ENCODE assay signal across 12 mouse cellular contexts in genomic region chr13:21323405-21323804, GRCm38 (mm10). TPM values are rescaled to one million over a fixed set of nuclear protein-coding genes. Genes with fewer than 3 reads are reported as not detected.
DNase-seq lines count a peak whose midpoint lies in the region; ATAC-seq and TF ChIP-seq lines count a peak whose summit lies in the region.
"Had no signal": no experiment of that assay in that cellular context is flagged by ENCODE, and none has a peak within 500 bp of the region (broad histone marks: within the 10 kb centered on the region; RNA-seq: fewer than 3 reads in every experiment).

No protein-coding gene starts in this region.

- no peak overlapping the region for H3K27ac ChIP-seq in forebrain, embryonic 10.5 days
- no peak overlapping the region for H3K27ac ChIP-seq in forebrain, embryonic 14.5 days (ENCODE audit: low read depth, low read length)
- no peak overlapping the region for H3K27ac ChIP-seq in liver, embryonic 11.5 days (ENCODE audit: low read depth, low read length)
- H3K27ac ChIP-seq in forebrain, postnatal 0 days (ENCODE audit: low read depth, low read length) = no peak overlapping the region
- H3K27ac ChIP-seq: midbrain, embryonic 12.5 days had no signal

- ATAC-seq in forebrain, embryonic 14.5 days = no peak
- no peak for ATAC-seq in liver, embryonic 11.5 days (replicated peaks; ENCODE audit: low FRiP score)
- no peak for ATAC-seq in forebrain, postnatal 0 days
- peak; percentile 30; the same call in 1 of the 2 replicates for ATAC-seq in megakaryocyte progenitor cell, adult 5-6 weeks (replicated peaks; ENCODE audit: poor library complexity)

- H3K9me3 ChIP-seq in forebrain, embryonic 10.5 days = no peaks in the 10 kb centered on the region
- H3K9me3 ChIP-seq in forebrain, embryonic 14.5 days (replicated peaks; ENCODE audit: control insufficient read depth, low read length) = no peaks in the 10 kb centered on the region
- no peaks in the 10 kb centered on the region for H3K9me3 ChIP-seq in liver, embryonic 11.5 days (ENCODE audit: control insufficient read depth, low read length)
- H3K9me3 ChIP-seq in forebrain, postnatal 0 days (ENCODE audit: low read length) = no peaks in the 10 kb centered on the region
- H3K9me3 ChIP-seq: midbrain, embryonic 12.5 days had no signal

- no peak for TF ChIP-seq CTCF in forebrain, postnatal 0 days (IDR thresholded peaks at IDR 0.05; ENCODE audit: low read depth)

- DNase-seq in forebrain, embryonic 10.5 days (ENCODE audit: extremely low spot score, low spot score) = no peak
- DNase-seq in forebrain, embryonic 14.5 days (ENCODE audit: low spot score) = no peak
- no peak for DNase-seq in liver, embryonic 11.5 days (ENCODE audit: low spot score)
- DNase-seq in liver (no peak), MN1 (ENCODE audit: low spot score) (no peak)
- no peak for DNase-seq in forebrain, postnatal 0 days
- no peak for DNase-seq in urinary bladder, adult 18-20 months (ENCODE audit: low spot score in 2 of 2)
- DNase-seq: gastrocnemius, postnatal 36 days had no signal

- no peak overlapping the region for H3K9ac ChIP-seq in forebrain, embryonic 14.5 days (ENCODE audit: low read length)
- no peak overlapping the region for H3K9ac ChIP-seq in liver, embryonic 11.5 days (ENCODE audit: low read depth, low read length)
- no peak overlapping the region for H3K9ac ChIP-seq in forebrain, postnatal 0 days
- H3K9ac ChIP-seq: midbrain, embryonic 12.5 days had no signal

- WGBS in forebrain, embryonic 10.5 days = 62% methylated on average over 6 of the region's 6 CpGs
- WGBS in forebrain, embryonic 14.5 days = 61% methylated on average over 6 of the region's 6 CpGs
- 55% methylated on average over 6 of the region's 6 CpGs for WGBS in liver, embryonic 11.5 days
- 62% methylated on average over 6 of the region's 6 CpGs for WGBS in forebrain, postnatal 0 days

- H3K27me3 ChIP-seq in forebrain, embryonic 10.5 days (ENCODE audit: poor library complexity, severe bottlenecking) = peaks cover 4% of the 10 kb centered on the region; the same call in 1 of the 2 replicates
- no peaks in the 10 kb centered on the region for H3K27me3 ChIP-seq in forebrain, embryonic 14.5 days (replicated peaks; ENCODE audit: control insufficient read depth, insufficient read depth, low read length)
- peaks cover 7% of the 10 kb centered on the region for H3K27me3 ChIP-seq in liver, embryonic 11.5 days (replicated peaks; ENCODE audit: control insufficient read depth, insufficient read depth, low read length)
- H3K27me3 ChIP-seq in forebrain, postnatal 0 days (ENCODE audit: insufficient read depth, low read length) = no peaks in the 10 kb centered on the region

- peaks cover 20% of the 10 kb centered on the region for H3K4me1 ChIP-seq in forebrain, embryonic 10.5 days
- H3K4me1 ChIP-seq in forebrain, embryonic 14.5 days (ENCODE audit: control insufficient read depth, insufficient read depth, low read length) = peaks cover 3% of the 10 kb centered on the region; the same call in 1 of the 2 replicates
- peaks cover 3% of the 10 kb centered on the region; the same call in 1 of the 2 replicates for H3K4me1 ChIP-seq in liver, embryonic 11.5 days (replicated peaks; ENCODE audit: control insufficient read depth, insufficient read depth, low read length)
- no peaks in the 10 kb centered on the region for H3K4me1 ChIP-seq in forebrain, postnatal 0 days (ENCODE audit: insufficient read depth)

- no peak overlapping the region for H3K4me2 ChIP-seq in forebrain, embryonic 14.5 days (ENCODE audit: low read length)
- peak overlapping the region; percentile 70 for H3K4me2 ChIP-seq in liver, embryonic 11.5 days
- peak overlapping the region; percentile 49 for H3K4me2 ChIP-seq in forebrain, postnatal 0 days (ENCODE audit: low read depth)

- H3K36me3 ChIP-seq in forebrain, embryonic 10.5 days (replicated peaks) = no peaks in the 10 kb centered on the region
- no peaks in the 10 kb centered on the region for H3K36me3 ChIP-seq in forebrain, embryonic 14.5 days (ENCODE audit: control insufficient read depth, insufficient read depth, low read length)
- no peaks in the 10 kb centered on the region for H3K36me3 ChIP-seq in liver, embryonic 11.5 days (ENCODE audit: control insufficient read depth, insufficient read depth, low read length)
- H3K36me3 ChIP-seq in forebrain, postnatal 0 days (ENCODE audit: insufficient read depth) = no peaks in the 10 kb centered on the region
- H3K36me3 ChIP-seq: midbrain, embryonic 12.5 days had no signal

- peak overlapping the region; percentile 56 for H3K4me3 ChIP-seq in forebrain, embryonic 10.5 days
- H3K4me3 ChIP-seq in forebrain, embryonic 14.5 days (ENCODE audit: low read depth, low read length) = no peak overlapping the region
- H3K4me3 ChIP-seq in liver, embryonic 11.5 days (ENCODE audit: low read depth, low read length) = peak overlapping the region; percentile 34; the same call in 1 of the 2 replicates
- H3K4me3 ChIP-seq in forebrain, postnatal 0 days (ENCODE audit: low read depth, low read length) = 0 out of 2 replicates have a peak overlapping the region, but pooled peaks have one; percentile 36

RNA-seq across cellular contexts. Expression of gene Gpx6, which starts 11.5 kb away (rescaled TPM):
- 0.15 and 0.21 TPM in 2 replicates for polyA plus RNA-seq in forebrain, embryonic 10.5 days (2016; fragmentation: Nextera tagmentation; extraction: Ambion mirVana)
- not detected in 2 replicates for polyA plus RNA-seq in forebrain, embryonic 14.5 days (2014; fragmentation: Nextera tagmentation; extraction: Ambion mirVana)
- polyA plus RNA-seq in liver, embryonic 11.5 days (2014; fragmentation: Nextera tagmentation; extraction: Ambion mirVana) = not detected in 2 replicates
- total RNA-seq in forebrain, postnatal 0 days (2014; rRNA removed) = 0.15 TPM in 1 of 2 replicates, not detected in the other
- polyA plus RNA-seq in forebrain, postnatal 0 days (2015; fragmentation: Nextera tagmentation; extraction: Ambion mirVana) = 0.11 and 0.14 TPM in 2 replicates
- total RNA-seq in megakaryocyte progenitor cell, adult 5-6 weeks (2015) = not detected in 2 replicates
- total RNA-seq in megakaryocyte progenitor cell, adult 5-6 weeks (2017) = not detected in 2 replicates
- total RNA-seq: gastrocnemius, postnatal 36 days; left cerebral cortex, postnatal 10 days had no signal
- polyA plus RNA-seq: midbrain, embryonic 12.5 days; urinary bladder, adult 2 months had no signal

RNA-seq across cellular contexts. Expression of gene Olfr1367, which starts 23.3 kb away (rescaled TPM):
- not detected in 2 replicates for polyA plus RNA-seq in forebrain, embryonic 10.5 days (2016; fragmentation: Nextera tagmentation; extraction: Ambion mirVana)
- polyA plus RNA-seq in forebrain, embryonic 14.5 days (2014; fragmentation: Nextera tagmentation; extraction: Ambion mirVana) = not detected in 2 replicates
- polyA plus RNA-seq in liver, embryonic 11.5 days (2014; fragmentation: Nextera tagmentation; extraction: Ambion mirVana) = not detected in 2 replicates
- total RNA-seq in forebrain, postnatal 0 days (2014; rRNA removed) = not detected in 2 replicates
- not detected in 2 replicates for polyA plus RNA-seq in forebrain, postnatal 0 days (2015; fragmentation: Nextera tagmentation; extraction: Ambion mirVana)
- not detected in 2 replicates for total RNA-seq in megakaryocyte progenitor cell, adult 5-6 weeks (2015)
- total RNA-seq in megakaryocyte progenitor cell, adult 5-6 weeks (2017) = not detected in 2 replicates
- total RNA-seq: gastrocnemius, postnatal 36 days; left cerebral cortex, postnatal 10 days had no signal
- polyA plus RNA-seq: midbrain, embryonic 12.5 days; urinary bladder, adult 2 months had no signal

RNA-seq across cellular contexts. Expression of gene Gpx5, which starts 30.9 kb away (rescaled TPM):
- not detected in 2 replicates for polyA plus RNA-seq in forebrain, embryonic 10.5 days (2016; fragmentation: Nextera tagmentation; extraction: Ambion mirVana)
- not detected in 2 replicates for polyA plus RNA-seq in forebrain, embryonic 14.5 days (2014; fragmentation: Nextera tagmentation; extraction: Ambion mirVana)
- polyA plus RNA-seq in liver, embryonic 11.5 days (2014; fragmentation: Nextera tagmentation; extraction: Ambion mirVana) = not detected in 2 replicates
- total RNA-seq in forebrain, postnatal 0 days (2014; rRNA removed) = not detected in 2 replicates
- not detected in 2 replicates for polyA plus RNA-seq in forebrain, postnatal 0 days (2015; fragmentation: Nextera tagmentation; extraction: Ambion mirVana)
- total RNA-seq in megakaryocyte progenitor cell, adult 5-6 weeks (2015) = not detected in 2 replicates
- total RNA-seq in megakaryocyte progenitor cell, adult 5-6 weeks (2017) = not detected in 2 replicates
- total RNA-seq: gastrocnemius, postnatal 36 days; left cerebral cortex, postnatal 10 days had no signal
- polyA plus RNA-seq: midbrain, embryonic 12.5 days; urinary bladder, adult 2 months had no signal

RNA-seq across cellular contexts. Expression of gene Zscan12, which starts 39.2 kb away (rescaled TPM):
- 18.9 and 21.8 TPM in 2 replicates for polyA plus RNA-seq in forebrain, embryonic 10.5 days (2016; fragmentation: Nextera tagmentation; extraction: Ambion mirVana)
- polyA plus RNA-seq in forebrain, embryonic 14.5 days (2014; fragmentation: Nextera tagmentation; extraction: Ambion mirVana) = 14.7 and 15.0 TPM in 2 replicates
- 10.2 and 12.0 TPM in 2 replicates for polyA plus RNA-seq in liver, embryonic 11.5 days (2014; fragmentation: Nextera tagmentation; extraction: Ambion mirVana)
- total RNA-seq in forebrain, postnatal 0 days (2014; rRNA removed) = 10.4 and 11.5 TPM in 2 replicates
- 7.2 and 8.1 TPM in 2 replicates for polyA plus RNA-seq in forebrain, postnatal 0 days (2015; fragmentation: Nextera tagmentation; extraction: Ambion mirVana)
- 7.5 and 9.1 TPM in 2 replicates for total RNA-seq in megakaryocyte progenitor cell, adult 5-6 weeks (2015)
- total RNA-seq in megakaryocyte progenitor cell, adult 5-6 weeks (2017) = 15.5 and 17.5 TPM in 2 replicates
